Mouse (Mus musculus) hindbrain, embryonic 12.5 days (tissue): ENCODE data around the gene Opn3. TPM values are rescaled to one million over a fixed set of nuclear protein-coding genes. Genes with fewer than 3 reads are reported as not detected.

Source experiments
- ATAC-seq: fragments of 200-750 bp; cut with Nextera tagmentation; 2 replicates; pipeline ENCODE4 v1.8.0; 2017; ENCODE audit warnings: moderate TSS enrichment; ENCODE audit not compliant: low FRiP score
- H3K27ac ChIP-seq: fragments of 300-500 bp; sonication (generic); 2 replicates; pipeline ENCODE4 v1.5.1; 2016; ENCODE audit warnings: mild to moderate bottlenecking
- H3K27me3 ChIP-seq: fragments of 300-500 bp; sonication (generic); 2 replicates; pipeline ENCODE4 v1.6.1; 2016; ENCODE audit warnings: mild to moderate bottlenecking
- H3K36me3 ChIP-seq: fragments of 300-500 bp; sonication (generic); 2 replicates; pipeline ENCODE4 v1.6.1; 2016; ENCODE audit warnings: mild to moderate bottlenecking
- H3K4me1 ChIP-seq: fragments of 300-500 bp; sonication (generic); 2 replicates; pipeline ENCODE4 v1.6.1; 2016
- H3K4me2 ChIP-seq: fragments of 300-500 bp; sonication (generic); replicated peaks from 2 replicates; pipeline ENCODE4 v1.6.1; 2016; ENCODE audit warnings: mild to moderate bottlenecking
- H3K4me3 ChIP-seq: fragments of 300-500 bp; sonication (generic); 2 replicates; pipeline ENCODE4 v1.5.1; 2016; ENCODE audit warnings: mild to moderate bottlenecking
- H3K9ac ChIP-seq: fragments of 300-500 bp; sonication (generic); 2 replicates; pipeline ENCODE4 v1.6.1; 2016; ENCODE audit warnings: mild to moderate bottlenecking, moderate library complexity
- H3K9me3 ChIP-seq: fragments of 300-500 bp; sonication (generic); replicated peaks from 2 replicates; pipeline ENCODE4 v1.6.1; 2016; ENCODE audit warnings: mild to moderate bottlenecking
- WGBS: fragments of 180-500 bp; shearing (Covaris S2); methylation state at CpG from one replicate; pipeline ENCODE4 v1.1.7; 2016; 5-methylcytosine and 5-hydroxymethylcytosine counted together
- polyA plus RNA-seq: library from polyadenylated mRNA; unstranded; fragments of >200 nt; fragmentation: Nextera tagmentation; extraction: Ambion mirVana; gene quantifications from 2 replicates; pipeline ENCODE4 v1.2.1, GENCODE M21; 2016

Opn3 gene
- polyA plus RNA-seq = 8.6 and 10.3 TPM in 2 replicates

- no peaks in the 10 kb centered on the region for H3K27me3 ChIP-seq
- peak within 1 kb of the TSS; percentile 77 for H3K4me3 ChIP-seq
- H3K9me3 ChIP-seq = no peaks in the 10 kb centered on the region
- H3K4me1 ChIP-seq = peaks cover 26% of the 10 kb centered on the region
- peak within 1 kb of the TSS; percentile 82 for H3K9ac ChIP-seq
- peaks cover 9% of the 10 kb centered on the region for H3K36me3 ChIP-seq
- peak within 1 kb of the TSS; percentile 84 for H3K27ac ChIP-seq
- ATAC-seq = peak; percentile 97
- peak within 1 kb of the TSS; percentile 67 for H3K4me2 ChIP-seq
- under 1% methylated on average over 72 of the region's 73 CpGs for WGBS
These were observed at the start of gene Opn3, which contains the start of gene Chml for GRCm38 (mm10) chr1:175692246-175692996. TSS of gene Opn3 (minus strand) at chr1:175692776. TSS of gene Chml (minus strand) at chr1:175692901.

- no peaks in the 10 kb centered on the region for H3K9me3 ChIP-seq
- no peak overlapping the region for H3K9ac ChIP-seq
- WGBS = 56% methylated on average over 7 of the region's 7 CpGs
- ATAC-seq = no peak
- H3K4me3 ChIP-seq = no peak overlapping the region
- H3K27me3 ChIP-seq = no peaks in the 10 kb centered on the region
- peaks cover 3% of the 10 kb centered on the region; the same call in 1 of the 2 replicates for H3K4me1 ChIP-seq
- no peak overlapping the region for H3K27ac ChIP-seq
- H3K4me2 ChIP-seq = no peak overlapping the region
- H3K36me3 ChIP-seq = no peaks in the 10 kb centered on the region
These were observed 33.2 kb upstream of the Opn3 start for GRCm38 (mm10) chr1:175725771-175726170.

- no peak for ATAC-seq
- no peak overlapping the region for H3K27ac ChIP-seq
- H3K4me1 ChIP-seq = no peaks in the 10 kb centered on the region
- H3K36me3 ChIP-seq = no peaks in the 10 kb centered on the region
- no peaks in the 10 kb centered on the region for H3K27me3 ChIP-seq
- no peak overlapping the region for H3K4me2 ChIP-seq
- no peaks in the 10 kb centered on the region for H3K9me3 ChIP-seq
- WGBS = 87% methylated on average over 9 of the region's 9 CpGs
- no peak overlapping the region for H3K9ac ChIP-seq
- no peak overlapping the region for H3K4me3 ChIP-seq
These were observed 24.3 kb upstream of the Opn3 start for GRCm38 (mm10) chr1:175716832-175717231.

GRCm38 (mm10) chr1:175712338-175712909 lies 19.8 kb upstream of the Opn3 start:
- no peaks in the 10 kb centered on the region for H3K9me3 ChIP-seq
- H3K27me3 ChIP-seq = no peaks in the 10 kb centered on the region
- 82% methylated on average over 11 of the region's 11 CpGs for WGBS
- no peak overlapping the region for H3K9ac ChIP-seq
- no peak overlapping the region for H3K27ac ChIP-seq
- no peaks in the 10 kb centered on the region for H3K4me1 ChIP-seq
- no peak for ATAC-seq
- no peaks in the 10 kb centered on the region for H3K36me3 ChIP-seq
- no peak overlapping the region for H3K4me2 ChIP-seq
- H3K4me3 ChIP-seq = no peak overlapping the region

GRCm38 (mm10) chr1:175708013-175708412 lies 15.4 kb upstream of the Opn3 start:
- H3K36me3 ChIP-seq = no peaks in the 10 kb centered on the region
- no peak overlapping the region for H3K4me3 ChIP-seq
- H3K27me3 ChIP-seq = no peaks in the 10 kb centered on the region
- H3K9me3 ChIP-seq = no peaks in the 10 kb centered on the region
- H3K9ac ChIP-seq = no peak overlapping the region
- no peak overlapping the region for H3K27ac ChIP-seq
- no peak for ATAC-seq
- no peak overlapping the region for H3K4me2 ChIP-seq
- no peaks in the 10 kb centered on the region for H3K4me1 ChIP-seq

- no peak overlapping the region for H3K4me3 ChIP-seq
- no peak overlapping the region for H3K4me2 ChIP-seq
- no peaks in the 10 kb centered on the region for H3K4me1 ChIP-seq
- H3K27ac ChIP-seq = no peak overlapping the region
- H3K27me3 ChIP-seq = no peaks in the 10 kb centered on the region
- no peaks in the 10 kb centered on the region for H3K9me3 ChIP-seq
- ATAC-seq = no peak
- H3K36me3 ChIP-seq = no peaks in the 10 kb centered on the region
- H3K9ac ChIP-seq = no peak overlapping the region
- 75% methylated on average over 5 of the region's 5 CpGs for WGBS
These were observed 15.0 kb upstream of the Opn3 start for GRCm38 (mm10) chr1:175707599-175707998.

GRCm38 (mm10) chr1:175701145-175701544 lies 8.6 kb upstream of the Opn3 start:
- Histone ChIP-seq H3K4me2 (no peak overlapping the region), H3K9ac (no peak overlapping the region), H3K4me1 (no peaks in the 10 kb centered on the region), H3K9me3 (no peaks in the 10 kb centered on the region), H3K4me3 (no peak overlapping the region), H3K36me3 (no peaks in the 10 kb centered on the region), H3K27ac (no peak overlapping the region), H3K27me3 (no peaks in the 10 kb centered on the region)
- no peak for ATAC-seq
- WGBS = 84% methylated on average over 4 of the region's 4 CpGs

GRCm38 (mm10) chr1:175699796-175700195 lies 7.2 kb upstream of the Opn3 start:
- Histone ChIP-seq H3K4me1 (no peaks in the 10 kb centered on the region), H3K9ac (no peak overlapping the region), H3K4me3 (no peak overlapping the region), H3K9me3 (no peaks in the 10 kb centered on the region), H3K4me2 (no peak overlapping the region), H3K36me3 (no peaks in the 10 kb centered on the region), H3K27me3 (no peaks in the 10 kb centered on the region), H3K27ac (no peak overlapping the region)
- 37% methylated on average over 4 of the region's 4 CpGs for WGBS
- ATAC-seq = no peak

- Histone ChIP-seq H3K27ac (no peak overlapping the region), H3K4me1 (no peaks in the 10 kb centered on the region), H3K4me3 (no peak overlapping the region), H3K27me3 (no peaks in the 10 kb centered on the region), H3K9ac (no peak overlapping the region), H3K9me3 (no peaks in the 10 kb centered on the region), H3K36me3 (no peaks in the 10 kb centered on the region), H3K4me2 (no peak overlapping the region)
- 59% methylated on average over 3 of the region's 3 CpGs for WGBS
- ATAC-seq = no peak
These were observed 6.8 kb upstream of the Opn3 start for GRCm38 (mm10) chr1:175699375-175699774.

GRCm38 (mm10) chr1:175698293-175698692 lies 5.7 kb upstream of the Opn3 start, which contains the start of gene Wdr64:
TSS of gene Wdr64 (plus strand) at chr1:175698593.
- Histone ChIP-seq H3K27me3 (no peaks in the 10 kb centered on the region), H3K9ac (no peak within 1 kb of the TSS), H3K27ac (no peak within 1 kb of the TSS), H3K4me3 (no peak within 1 kb of the TSS), H3K9me3 (no peaks in the 10 kb centered on the region), H3K4me2 (no peak within 1 kb of the TSS), H3K36me3 (no peaks in the 10 kb centered on the region), H3K4me1 (0 out of 2 replicates have a peak, but pooled peaks cover 3% of the 10 kb centered on the region)
- WGBS = 84% methylated on average over 1 of the region's 1 CpGs
- no peak for ATAC-seq

GRCm38 (mm10) chr1:175693429-175693960 lies 919 bp upstream of the Opn3 start:
- Histone ChIP-seq H3K9me3 (no peaks in the 10 kb centered on the region), H3K4me3 (peak overlapping the region; percentile 77), H3K4me2 (peak overlapping the region; percentile 67), H3K4me1 (peaks cover 26% of the 10 kb centered on the region), H3K27me3 (no peaks in the 10 kb centered on the region), H3K36me3 (no peaks in the 10 kb centered on the region), H3K27ac (no peak overlapping the region), H3K9ac (no peak overlapping the region)
- peak; percentile 0; the same call in 1 of the 2 replicates for ATAC-seq
- 46% methylated on average over 12 of the region's 12 CpGs for WGBS

- WGBS = under 1% methylated on average over 17 of the region's 17 CpGs
- H3K9me3 ChIP-seq = no peaks in the 10 kb centered on the region
- H3K4me2 ChIP-seq = peak overlapping the region; percentile 67
- peak overlapping the region; percentile 77 for H3K4me3 ChIP-seq
- H3K9ac ChIP-seq = 0 out of 2 replicates have a peak overlapping the region, but pooled peaks have one; percentile 23
- no peak overlapping the region for H3K27ac ChIP-seq
- no peaks in the 10 kb centered on the region for H3K27me3 ChIP-seq
- peaks cover 26% of the 10 kb centered on the region for H3K4me1 ChIP-seq
- peak; percentile 78 for ATAC-seq
- peaks cover 4% of the 10 kb centered on the region for H3K36me3 ChIP-seq
These were observed 403 bp upstream of the Opn3 start for GRCm38 (mm10) chr1:175692997-175693361.
